ENCODE assay signal across 8 mouse cellular contexts in the genomic region with DNA sequence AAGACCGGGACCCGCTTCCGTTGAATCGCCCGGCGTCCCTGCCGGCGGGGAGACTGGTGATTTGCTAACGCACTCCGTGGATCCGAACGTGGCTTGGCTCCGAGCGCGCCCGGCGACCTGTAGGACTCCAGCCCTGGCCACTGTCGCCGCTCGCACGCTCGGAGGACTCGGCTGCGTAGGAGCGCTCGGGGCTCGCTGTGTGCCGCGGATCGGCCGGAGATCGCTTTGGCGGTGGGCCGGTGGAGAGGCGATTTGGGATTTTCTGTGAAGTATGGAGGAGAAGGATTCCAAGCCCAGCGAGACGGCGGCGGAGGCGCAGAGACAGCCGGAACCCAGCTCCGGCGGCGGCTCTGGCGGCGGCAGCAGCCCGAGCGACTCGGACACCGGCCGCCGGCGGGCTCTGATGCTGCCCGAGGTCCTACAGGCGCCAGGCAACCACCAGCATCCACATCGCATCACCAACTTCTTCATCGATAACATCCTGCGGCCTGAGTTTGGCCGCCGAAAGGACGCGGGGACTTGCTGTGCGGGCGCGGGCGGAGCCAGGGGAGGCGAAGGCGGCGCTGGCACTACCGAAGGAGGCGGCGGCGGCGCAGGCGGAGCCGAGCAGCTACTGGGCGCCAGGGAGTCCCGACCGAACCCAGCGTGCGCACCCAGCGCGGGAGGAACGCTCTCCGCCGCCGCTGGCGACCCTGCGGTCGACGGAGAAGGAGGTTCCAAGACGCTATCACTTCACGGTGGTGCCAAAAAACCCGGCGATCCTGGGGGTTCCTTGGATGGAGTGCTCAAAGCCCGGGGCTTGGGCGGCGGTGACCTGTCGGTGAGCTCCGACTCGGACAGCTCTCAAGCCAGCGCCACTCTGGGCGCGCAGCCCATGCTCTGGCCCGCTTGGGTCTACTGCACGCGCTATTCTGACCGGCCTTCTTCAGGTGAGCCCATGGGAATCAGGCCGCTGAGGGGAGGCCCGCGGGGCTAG. TPM values are rescaled to one million over a fixed set of nuclear protein-coding genes. Genes with fewer than 3 reads are reported as not detected.
A peak's percentile ranks its signal among the peaks of the same experiment; 100 is the strongest.
DNase-seq lines count a peak whose midpoint lies in the region; ATAC-seq and TF ChIP-seq lines count a peak whose summit lies in the region.

No protein-coding gene starts in this region.

- H3K4me2 ChIP-seq in heart, embryonic 13.5 days, result peak overlapping the region; percentile 86
- peak overlapping the region; percentile 80 for H3K4me2 ChIP-seq in kidney, postnatal 0 days (ENCODE audit: low read length)

- 0 out of 2 replicates have a peak overlapping the region, but pooled peaks have one; percentile 1 for H3K27ac ChIP-seq in gastrocnemius, adult 2 months
- no peak overlapping the region for H3K27ac ChIP-seq in ES-E14 (ENCODE audit: insufficient read depth, low read depth, low read length, poor library complexity, severe bottlenecking)
- H3K27ac ChIP-seq in heart, embryonic 13.5 days (replicated peaks), result no peak overlapping the region
- no peak overlapping the region for H3K27ac ChIP-seq in kidney, postnatal 0 days
- peak overlapping the region; percentile 96 for H3K27ac ChIP-seq in midbrain, embryonic 10.5 days (replicated peaks)

- H3K36me3 ChIP-seq in ES-E14 (ENCODE audit: control insufficient read depth, insufficient read depth, low read length, poor library complexity, severe bottlenecking), result no peaks in the 10 kb centered on the region
- no peaks in the 10 kb centered on the region for H3K36me3 ChIP-seq in heart, embryonic 13.5 days
- no peaks in the 10 kb centered on the region for H3K36me3 ChIP-seq in kidney, postnatal 0 days (ENCODE audit: insufficient read depth, low read length)
- H3K36me3 ChIP-seq in midbrain, embryonic 10.5 days, result peaks cover 43% of the 10 kb centered on the region

- H3K4me1 ChIP-seq in ES-E14 (ENCODE audit: control insufficient read depth in 2 of 2, insufficient read depth in 2 of 2, low read length in 2 of 2, poor library complexity in 1 of 2), result peaks cover 2 to 7% of the 10 kb centered on the region in 2 experiments; a peak in 1 of 4 replicates
- H3K4me1 ChIP-seq in heart, embryonic 13.5 days, result peaks cover 45% of the 10 kb centered on the region
- peaks cover 18% of the 10 kb centered on the region; the same call in 1 of the 2 replicates for H3K4me1 ChIP-seq in kidney, postnatal 0 days (replicated peaks; ENCODE audit: insufficient read depth, low read length)
- peaks cover 74% of the 10 kb centered on the region for H3K4me1 ChIP-seq in midbrain, embryonic 10.5 days

- H3K27me3 ChIP-seq in heart, embryonic 13.5 days (replicated peaks), result peaks cover 97% of the 10 kb centered on the region
- H3K27me3 ChIP-seq in kidney, postnatal 0 days (ENCODE audit: insufficient read depth, low read length), result peaks cover 87% of the 10 kb centered on the region
- peaks cover 97% of the 10 kb centered on the region for H3K27me3 ChIP-seq in midbrain, embryonic 10.5 days (ENCODE audit: low read depth, poor library complexity, severe bottlenecking)

- TF ChIP-seq CTCF in gastrocnemius, adult 2 months (IDR thresholded peaks at IDR 0.05), result no peak
- no peak for TF ChIP-seq CTCF in kidney, postnatal 0 days (IDR thresholded peaks at IDR 0.05; ENCODE audit: low read depth)

- under 1% methylated on average over 103 of the region's 111 CpGs for WGBS in heart, embryonic 13.5 days
- WGBS in kidney, postnatal 0 days, result under 1% methylated on average over 102 of the region's 111 CpGs
- WGBS in midbrain, embryonic 10.5 days, result under 1% methylated on average over 111 of the region's 111 CpGs

- in situ Hi-C loops in ES-E14 (cut with MboI; ENCODE audit: low sequenced_read_pairs in 2 of 2, unreplicated experiment in 2 of 2), result loop anchor here (5.0 to 10.0 kb wide), 4 partner anchors 296 to 1311 kb away; partner anchors contain the start of genes Mnx1 (in 2 of the 2) and Shh (in 1 of the 2)

- no peaks in the 10 kb centered on the region for H3K9me3 ChIP-seq in ES-E14 (ENCODE audit: control insufficient read depth, insufficient read depth, low read depth, low read length)
- no peaks in the 10 kb centered on the region for H3K9me3 ChIP-seq in heart, embryonic 13.5 days
- no peaks in the 10 kb centered on the region for H3K9me3 ChIP-seq in kidney, postnatal 0 days (replicated peaks; ENCODE audit: low read length)
- H3K9me3 ChIP-seq in midbrain, embryonic 10.5 days (replicated peaks), result no peaks in the 10 kb centered on the region

- intact Hi-C loops in gastrocnemius, adult 2 months (cut with DNase I), result loop anchor here (5.0 kb wide), 1 partner anchor 44 kb away; no protein-coding TSS in a partner anchor

- DNase-seq in gastrocnemius, adult 2 months, result peak; percentile 63
- DNase-seq in gastrocnemius, adult 18-20 months (ENCODE audit: low spot score), result no peak
- DNase-seq in ES-E14 (ENCODE audit: low read depth, low spot score), result no peak
- DNase-seq in cerebellum, postnatal 14 days, result peak; percentile 76 to 77
- DNase-seq in kidney, postnatal 0 days (ENCODE audit: low spot score), result no peak
- DNase-seq in midbrain, embryonic 10.5 days (ENCODE audit: low spot score), result peak; percentile 74
- DNase-seq in layer of hippocampus, adult 9-11 months, result no peak

- peak overlapping the region; percentile 77 for H3K4me3 ChIP-seq in gastrocnemius, adult 2 months
- H3K4me3 ChIP-seq in ES-E14 (ENCODE audit: insufficient read depth in 1 of 2, low read depth in 1 of 2, low read length in 2 of 2, poor library complexity in 1 of 2, severe bottlenecking in 1 of 2), result peak overlapping the region; percentile 66 to 74
- H3K4me3 ChIP-seq in heart, embryonic 13.5 days, result peak overlapping the region; percentile 59
- H3K4me3 ChIP-seq in kidney, postnatal 0 days (replicated peaks; ENCODE audit: low read depth, low read length), result peak overlapping the region; percentile 41
- H3K4me3 ChIP-seq in midbrain, embryonic 10.5 days, result peak overlapping the region; percentile 83

- H3K9ac ChIP-seq in ES-E14 (ENCODE audit: insufficient read depth, low read depth, low read length, poor library complexity, severe bottlenecking), result peak overlapping the region; percentile 70
- peak overlapping the region; percentile 54 for H3K9ac ChIP-seq in heart, embryonic 13.5 days
- H3K9ac ChIP-seq in kidney, postnatal 0 days (ENCODE audit: low read depth, low read length), result no peak overlapping the region

- no peak for ATAC-seq in heart, embryonic 13.5 days (ENCODE audit: extremely low read depth, insufficient number of reproducible peaks, low FRiP score, low TSS enrichment)
- ATAC-seq in kidney, postnatal 0 days (replicated peaks; ENCODE audit: low FRiP score, low read depth), result no peak

TF ChIP-seq in ES-E14, 5 proteins besides CTCF, POLR2A, EP300 and RAD21:
- TF ChIP-seq HCFC1 (IDR thresholded peaks at IDR 0.05; ENCODE audit: borderline replicate concordance, insufficient read depth, low read length), result no peak
- no peak for TF ChIP-seq CHD2 (IDR thresholded peaks at IDR 0.05; ENCODE audit: low read depth, low read length)
- TF ChIP-seq MAFK (IDR thresholded peaks at IDR 0.05; ENCODE audit: insufficient read depth, low read depth, low read length), result no peak
- TF ChIP-seq ZNF384 (IDR thresholded peaks at IDR 0.05; ENCODE audit: low read depth, low read length), result no peak
- TF ChIP-seq ZC3H11A (IDR thresholded peaks at IDR 0.05; ENCODE audit: borderline replicate concordance, low read depth, low read length), result no peak

RNA-seq across cellular contexts. Expression of gene En2, which starts 1.1 kb away (rescaled TPM):
- under 1 TPM; 0.36 to 0.54 TPM for total RNA-seq in gastrocnemius, adult 2 months (2021)
- under 1 TPM; 0.21 to 0.23 TPM for total RNA-seq in gastrocnemius, adult 18-20 months (2021)
- 3.2 and 3.3 TPM in 2 replicates for total RNA-seq in ES-E14 (2012; rRNA removed)
- not detected in 2 replicates for polyA plus RNA-seq in heart, embryonic 13.5 days (2015; fragmentation: Nextera tagmentation; extraction: Ambion mirVana)
- 0.08 TPM in 1 of 2 replicates, not detected in the other for polyA plus RNA-seq in kidney, postnatal 0 days (2015; fragmentation: Nextera tagmentation; extraction: Ambion mirVana)
- polyA plus RNA-seq in midbrain, embryonic 10.5 days (2016; fragmentation: Nextera tagmentation; extraction: Ambion mirVana), result 0.84 and 1.1 TPM in 2 replicates

Comparison
In these comparisons a context has a peak if more than half of its experiments do, and no peak if none do; other contexts are left out.
1. DNase-seq: peak in gastrocnemius, adult 2 months (single experiment), cerebellum, postnatal 14 days (2 of 2) and midbrain, embryonic 10.5 days (single experiment); none in gastrocnemius, adult 18-20 months (single experiment), ES-E14 (single experiment), kidney, postnatal 0 days (single experiment) and layer of hippocampus, adult 9-11 months (single experiment).
2. H3K27ac ChIP-seq: peak in gastrocnemius, adult 2 months (single experiment) and midbrain, embryonic 10.5 days (single experiment); none in ES-E14 (single experiment), heart, embryonic 13.5 days (single experiment) and kidney, postnatal 0 days (single experiment).
3. Peak in every context shown above with its lines, with median percentiles within 50 percentile points of each other: H3K4me3 ChIP-seq.